Mouse (Mus musculus): ENCODE measurements at regions not wholly inside any gene's neighbourhood (a gene's known extent, or its start where the extent isn't known, plus 50 kb on each side); places are given as distances from the start of the nearest gene placed in this dataset.

GRCm38 (mm10) chr8:8174286-8174685, 486.8 kb downstream of the Efnb2 start:
- DNase-seq: no peak

GRCm38 (mm10) chr8:8168674-8169073, 492.4 kb downstream of the Efnb2 start:
- DNase-seq: no peak

GRCm38 (mm10) chr8:8168250-8168649, 492.8 kb downstream of the Efnb2 start:
- DNase-seq: no peak

GRCm38 (mm10) chr8:8147527-8147926, 513.5 kb downstream of the Efnb2 start:
- no peak for DNase-seq

- DNase-seq: no peak
Observed at GRCm38 (mm10) chr8:8142933-8143495, 518.0 kb downstream of the Efnb2 start.

GRCm38 (mm10) chr8:8142461-8142860, 518.6 kb downstream of the Efnb2 start:
- no peak for DNase-seq

GRCm38 (mm10) chr8:8139720-8140119, 521.3 kb downstream of the Efnb2 start:
- no peak for DNase-seq

GRCm38 (mm10) chr8:8133001-8133785, 527.8 kb downstream of the Efnb2 start:
- no peak for DNase-seq

GRCm38 (mm10) chr8:8131961-8132376, 529.1 kb downstream of the Efnb2 start:
- no peak for DNase-seq

- no peak for DNase-seq
Observed at GRCm38 (mm10) chr8:8130806-8131205, 530.2 kb downstream of the Efnb2 start.

GRCm38 (mm10) chr8:8115595-8116429, 545.2 kb downstream of the Efnb2 start:
- peak; percentile 5 for DNase-seq

- no peak for DNase-seq
Observed at GRCm38 (mm10) chr8:8114604-8115003, 546.4 kb downstream of the Efnb2 start.

- DNase-seq: no peak
Observed at GRCm38 (mm10) chr8:8109785-8110350, 551.2 kb downstream of the Efnb2 start.

- DNase-seq: no peak
Observed at GRCm38 (mm10) chr8:8103492-8103891, 557.5 kb downstream of the Efnb2 start.

GRCm38 (mm10) chr8:8102010-8102727, 558.9 kb downstream of the Efnb2 start:
- no peak for DNase-seq

- DNase-seq: no peak
Observed at GRCm38 (mm10) chr8:8092551-8092950, 568.5 kb downstream of the Efnb2 start.

GRCm38 (mm10) chr8:8084652-8085051, 576.4 kb downstream of the Efnb2 start:
- DNase-seq: no peak

GRCm38 (mm10) chr8:8064074-8064473, 597.0 kb downstream of the Efnb2 start:
- no peak for DNase-seq

- no peak for DNase-seq
Observed at GRCm38 (mm10) chr8:8054224-8054916, 606.7 kb downstream of the Efnb2 start.

GRCm38 (mm10) chr8:8051186-8051585, 609.9 kb downstream of the Efnb2 start:
- no peak for DNase-seq

GRCm38 (mm10) chr8:8050778-8051177, 610.3 kb downstream of the Efnb2 start:
- DNase-seq: no peak

- no peak for DNase-seq
Observed at GRCm38 (mm10) chr8:8044926-8045325, 616.1 kb downstream of the Efnb2 start.
